Mouse (Mus musculus) testis, postnatal 10 days (tissue): ENCODE results near the gene Smurf1.

Source experiments
- DNase-seq: peaks from one replicate; pipeline ENCODE4 v3.0.0; 2021; ENCODE audit warnings: low spot score

The Smurf1 gene

DNA sequence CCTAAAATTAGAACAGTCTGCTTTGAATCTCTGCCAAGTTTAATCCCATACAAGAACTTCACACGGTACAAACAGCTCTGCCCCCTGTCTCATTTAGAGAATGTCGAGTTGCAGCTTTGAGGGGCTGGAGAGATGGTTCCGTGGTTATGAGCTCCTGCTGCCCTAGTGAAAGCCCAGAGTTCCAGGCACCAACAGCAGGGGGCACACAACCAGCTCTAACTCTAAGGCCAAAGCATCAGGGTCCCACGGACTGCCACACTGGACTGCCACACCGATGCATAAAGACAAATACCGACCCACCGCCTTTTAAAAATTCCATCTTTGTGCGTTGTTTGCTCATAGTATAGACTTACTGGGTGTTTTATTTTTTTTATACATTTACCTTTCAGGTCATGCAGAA is 98.7 kb downstream of the Smurf1 start:
- DNase-seq, result no peak

DNA sequence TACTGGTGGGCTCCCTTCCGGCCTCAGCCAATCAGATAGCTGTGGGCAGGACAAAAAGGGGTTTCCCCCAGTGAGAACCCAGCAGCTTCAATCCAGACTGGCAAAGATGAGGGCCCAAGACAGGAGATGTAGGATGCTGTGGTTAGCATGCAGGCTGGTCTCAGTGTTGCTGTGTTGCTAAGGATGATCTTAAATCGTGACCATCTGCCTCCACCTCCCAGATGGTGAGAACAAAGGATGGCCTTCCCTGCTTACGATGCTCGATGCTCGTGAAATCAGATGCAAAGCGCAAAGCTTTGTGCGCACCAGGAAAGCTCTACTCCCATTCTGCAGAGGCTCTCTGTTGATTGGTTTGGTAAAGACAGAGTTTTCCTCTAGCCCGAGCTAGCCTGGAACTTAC is 104.7 kb downstream of the Smurf1 start:
- no peak for DNase-seq

DNA sequence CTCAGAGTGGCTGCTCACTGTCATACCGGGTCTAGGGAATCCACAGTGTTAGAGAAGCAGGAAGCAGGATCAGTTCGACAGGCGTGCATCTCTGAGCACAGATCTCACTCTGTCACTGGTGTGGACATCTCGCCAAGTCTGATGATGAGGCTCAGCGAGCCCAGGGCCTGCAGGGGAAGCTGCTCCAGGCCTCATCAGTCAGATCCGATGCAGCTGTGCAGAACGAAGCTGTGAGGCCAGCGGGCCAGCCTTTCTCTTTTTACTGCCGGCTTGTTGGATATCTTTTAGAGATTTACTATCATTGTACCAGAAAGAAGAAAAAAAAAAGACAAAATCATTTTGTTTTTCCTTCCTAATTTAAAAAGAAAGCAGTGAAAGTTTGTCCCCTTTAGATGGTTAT is 106.4 kb downstream of the Smurf1 start:
- peak; percentile 48 for DNase-seq

DNA sequence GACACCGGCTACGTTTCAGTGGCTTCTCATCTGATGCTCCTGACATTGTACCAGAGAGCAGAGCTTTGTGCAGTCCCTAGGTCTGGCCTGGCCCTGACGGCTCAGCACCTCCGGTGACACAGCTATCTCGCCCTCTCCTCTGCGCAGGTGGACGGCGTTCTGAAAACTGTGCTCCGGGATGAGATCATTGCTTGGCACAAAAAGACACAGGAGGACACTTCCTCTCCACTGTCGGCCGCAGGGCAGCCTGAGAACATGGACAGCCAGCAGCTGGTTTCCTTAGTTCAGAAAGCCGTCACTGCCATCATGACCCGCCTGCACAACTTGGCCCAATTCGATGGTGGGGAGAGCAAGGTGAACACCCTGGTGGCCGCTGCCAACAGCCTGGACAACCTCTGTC is 107.1 kb downstream of the Smurf1 start:
- DNase-seq, result no peak

DNA sequence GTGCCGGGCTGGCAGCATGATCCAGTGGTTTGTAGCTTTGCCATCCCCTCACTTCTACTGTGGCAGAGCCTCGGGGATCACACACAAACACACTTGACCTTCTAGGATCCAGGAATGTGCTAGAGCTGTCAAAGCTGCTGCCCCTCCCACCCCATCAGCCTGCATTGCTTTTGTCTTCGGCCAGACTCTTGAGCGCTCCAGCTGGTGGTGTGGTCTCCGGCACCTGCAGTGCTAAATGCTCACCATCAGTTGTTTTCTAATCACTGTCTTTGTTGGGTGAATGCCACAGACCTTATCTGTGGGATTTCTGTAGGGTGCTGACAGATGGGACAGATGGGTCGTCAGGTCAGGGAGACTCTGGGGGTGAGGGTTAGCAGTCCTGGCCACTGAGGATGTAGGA is 109.7 kb downstream of the Smurf1 start:
- no peak for DNase-seq

DNA sequence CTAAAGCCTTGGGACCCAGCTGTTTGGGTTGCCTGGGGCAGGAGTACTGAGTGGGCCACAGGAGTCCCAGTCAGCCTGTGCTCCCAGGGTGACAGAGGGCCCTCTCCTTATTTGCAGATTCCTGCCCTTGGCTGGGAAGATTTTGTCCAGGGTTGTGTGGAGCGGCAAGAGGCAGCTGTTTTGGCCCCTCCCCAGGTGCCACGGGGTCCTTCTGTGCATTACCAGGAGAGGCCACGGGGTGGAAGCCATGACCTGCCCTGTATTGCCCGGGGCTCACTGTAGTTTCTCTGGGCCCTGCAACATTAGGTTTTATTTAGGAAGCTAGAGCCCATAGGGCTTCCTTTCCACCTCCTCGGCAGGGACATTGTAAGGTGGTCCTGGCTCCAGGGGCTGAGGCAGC is 111.7 kb downstream of the Smurf1 start:
- DNase-seq, result peak; percentile 62

DNA sequence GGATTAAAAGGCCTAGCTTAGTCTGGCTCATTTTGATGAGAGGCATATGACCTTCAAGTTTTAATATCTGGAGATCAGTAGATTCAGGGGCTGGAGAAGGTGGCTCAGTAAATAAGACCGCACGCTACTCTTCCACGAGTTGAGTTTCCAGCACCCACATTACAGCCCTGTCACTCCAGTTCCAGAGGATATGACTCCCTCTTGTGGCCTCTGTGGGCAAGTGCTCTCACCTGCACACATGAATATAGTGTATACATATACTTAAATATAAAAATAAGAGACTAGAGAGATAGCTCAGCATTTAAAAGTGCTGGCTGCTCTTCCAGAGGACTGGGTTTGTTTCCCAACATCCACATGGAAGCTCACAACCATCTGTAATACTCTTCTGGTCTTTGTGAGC is 113.8 kb downstream of the Smurf1 start:
- no peak for DNase-seq

DNA sequence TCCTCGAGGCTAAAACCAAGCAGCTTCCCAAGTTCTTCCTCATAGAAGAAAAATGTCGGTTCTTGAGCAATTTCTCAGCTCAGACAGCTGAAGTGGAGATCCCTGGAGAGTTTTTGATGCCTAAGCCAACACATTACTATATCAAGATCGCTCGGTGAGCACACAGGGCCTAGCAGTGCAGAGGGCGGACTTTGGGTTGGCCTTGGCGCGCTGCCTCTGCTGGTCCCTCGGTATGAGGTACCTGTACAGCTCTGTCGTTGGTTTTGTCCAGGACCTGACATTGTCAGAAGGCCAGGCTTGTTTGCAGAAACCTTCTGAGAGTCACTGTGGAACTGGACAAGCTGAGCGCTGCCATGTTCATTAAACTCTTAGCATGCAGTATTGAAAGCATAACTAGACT is 115.7 kb downstream of the Smurf1 start:
- no peak for DNase-seq

DNA sequence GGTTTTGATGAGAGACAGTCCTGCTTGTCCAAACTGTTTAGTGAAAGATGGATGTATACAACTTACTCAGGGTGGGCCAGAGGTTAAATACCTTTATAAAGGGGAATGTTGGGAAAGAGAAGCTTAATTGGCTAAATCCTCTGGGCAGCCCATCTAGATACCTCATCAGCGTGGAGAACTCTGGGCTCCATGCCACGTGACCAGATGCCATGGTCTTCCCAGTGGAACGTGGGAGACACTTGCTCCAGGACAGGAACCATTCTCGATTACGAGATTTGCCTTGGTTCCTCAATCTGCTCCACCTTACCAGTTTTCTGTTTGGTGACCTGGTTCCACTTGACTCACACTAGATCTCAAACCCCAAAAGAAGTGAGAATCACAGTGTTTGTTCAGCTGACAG is 116.9 kb downstream of the Smurf1 start:
- DNase-seq, result no peak

DNA sequence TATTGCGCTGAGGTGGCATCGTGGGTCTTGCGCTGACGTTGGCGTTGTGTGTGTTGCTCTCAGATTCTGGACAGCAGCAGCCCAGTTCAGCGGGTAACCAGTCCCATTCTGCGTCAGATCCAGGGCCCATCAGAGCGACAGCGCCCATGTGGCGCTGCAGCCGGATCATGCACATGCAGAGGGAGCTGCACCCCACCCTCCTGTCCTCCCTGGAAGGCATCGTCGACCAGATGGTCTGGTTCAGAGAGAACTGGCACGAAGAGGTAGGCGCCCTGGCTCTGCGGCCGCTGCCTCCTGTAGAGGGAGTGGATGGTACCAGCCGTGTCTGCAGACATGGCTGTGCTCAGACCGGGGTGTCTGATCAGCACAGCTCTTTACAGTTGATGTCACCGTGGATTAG is 120.3 kb downstream of the Smurf1 start:
- no peak for DNase-seq

DNA sequence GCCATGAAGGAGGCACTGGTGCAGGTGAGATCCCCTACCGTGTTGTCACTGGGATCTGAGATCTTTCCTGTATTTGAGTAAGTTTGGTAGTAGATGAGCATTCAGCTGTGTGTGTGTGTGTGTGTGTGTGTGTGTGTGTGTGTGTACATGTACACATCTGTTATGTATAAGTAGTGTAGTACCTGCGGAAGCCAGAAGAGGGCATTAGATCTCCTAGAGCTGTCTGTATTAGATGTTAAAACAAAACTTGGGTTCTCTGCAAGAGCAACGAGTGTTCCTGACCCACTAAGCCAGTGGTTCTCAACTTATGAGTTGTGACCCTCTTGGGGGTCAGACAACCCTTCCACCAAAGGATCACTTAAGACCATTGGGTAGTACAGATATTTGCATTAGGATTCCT is 129.5 kb downstream of the Smurf1 start:
- peak; percentile 57 for DNase-seq

DNA sequence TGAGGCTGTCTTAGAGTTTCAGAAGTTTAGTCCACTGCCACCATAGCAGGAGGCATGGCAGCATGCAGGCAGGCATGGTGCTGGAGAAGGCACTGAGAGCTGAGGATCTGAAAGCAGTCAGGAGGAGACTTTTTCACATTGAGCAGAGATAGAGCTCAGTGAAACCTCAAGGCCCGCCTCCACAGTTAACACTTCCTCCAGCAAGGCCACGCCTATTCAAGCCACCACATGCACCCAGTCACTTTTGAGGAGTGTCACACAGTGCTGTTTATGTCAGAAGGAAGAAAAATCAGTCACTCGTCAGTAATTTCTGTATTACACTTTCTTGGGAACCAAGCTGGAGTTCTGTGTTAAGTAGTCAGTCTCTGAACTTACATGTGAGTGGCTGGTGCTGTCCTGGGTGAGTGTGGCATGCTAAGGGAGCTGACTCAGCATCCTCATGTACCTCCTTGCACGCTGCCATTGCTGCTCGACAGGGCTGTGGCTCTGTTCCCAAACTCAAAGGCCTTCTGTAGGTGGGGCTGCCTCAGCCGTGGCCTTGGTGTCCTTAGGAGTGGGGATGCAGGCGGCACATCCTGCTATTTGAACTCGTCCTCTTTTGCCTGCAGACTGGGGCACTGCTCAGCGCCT is 133.7 kb downstream of the Smurf1 start:
- DNase-seq, result no peak

DNA sequence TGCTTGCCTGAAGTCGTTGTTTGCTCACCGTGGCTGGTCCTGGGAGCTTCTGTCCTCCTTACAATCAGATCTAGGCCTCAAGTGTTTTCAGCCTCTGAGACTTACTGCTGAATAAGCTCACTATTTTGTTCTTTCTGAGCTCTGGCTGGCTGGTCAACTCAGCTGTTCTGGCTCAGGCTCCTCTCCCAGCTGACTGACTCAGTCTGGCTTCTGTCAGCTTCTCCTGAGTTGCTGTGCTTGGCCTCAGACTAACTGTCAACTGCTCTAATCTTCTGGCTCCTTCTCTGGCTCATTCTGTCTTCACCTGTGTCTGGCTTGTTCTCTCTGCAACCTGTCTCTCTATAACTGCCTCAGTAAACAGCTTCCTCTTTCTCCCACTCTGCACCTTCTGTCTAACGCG is 136.0 kb downstream of the Smurf1 start:
- no peak for DNase-seq

DNA sequence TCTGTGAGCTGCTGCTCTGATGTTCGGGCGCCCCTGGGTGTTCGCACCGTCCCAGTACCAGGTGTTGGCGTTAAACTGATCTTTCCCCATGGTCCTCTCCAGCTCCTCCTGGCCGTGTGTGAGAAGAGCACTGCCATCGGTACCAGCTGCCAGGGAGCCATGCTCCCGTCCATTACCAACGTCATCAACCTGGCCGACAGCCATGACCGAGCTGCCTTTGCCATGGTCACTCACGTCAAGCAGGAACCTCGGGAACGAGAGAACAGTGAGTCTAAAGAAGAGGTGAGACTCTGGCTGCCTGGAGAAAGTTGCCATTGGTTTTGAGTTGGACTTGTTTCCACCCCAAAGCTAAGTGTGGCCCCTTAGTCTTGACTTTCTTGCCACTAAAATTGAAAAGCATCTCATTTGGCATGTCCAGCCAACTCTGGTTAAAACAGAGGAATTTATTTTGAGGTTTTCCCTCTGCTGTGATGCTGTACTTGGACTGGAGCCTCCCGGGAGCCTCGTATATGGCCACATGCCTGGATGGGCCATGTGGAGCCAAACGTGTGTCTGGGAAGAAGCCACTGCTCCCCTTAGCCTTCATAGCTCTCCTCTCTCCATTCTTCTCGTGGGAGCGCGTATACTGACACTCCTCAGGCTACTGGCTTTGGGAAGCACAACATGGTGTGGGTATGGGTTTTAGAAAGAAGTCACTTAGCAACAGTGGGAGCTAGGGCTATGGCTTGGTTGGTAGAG is 137.1 kb downstream of the Smurf1 start:
- peak; percentile 50 for DNase-seq
